Mouse (Mus musculus) cortical plate, adult 2 months (tissue): ENCODE measurements around the gene Disp1. TPM values are rescaled to one million over a fixed set of nuclear protein-coding genes. Genes with fewer than 3 reads are reported as not detected.

Experiments
- H3K27ac ChIP-seq: fragments of 200-500 bp; 2 replicates; pipeline ENCODE4 v1.5.1; 2012; ENCODE audit warnings: low read length, control low read depth, inconsistent platforms; ENCODE audit not compliant: insufficient read depth
- H3K4me1 ChIP-seq: fragments of 200-500 bp; 2 replicates; pipeline ENCODE4 v1.6.1; 2011; ENCODE audit warnings: low read length; ENCODE audit not compliant: control insufficient read depth, insufficient read depth
- H3K4me3 ChIP-seq: fragments of 200-500 bp; 2 replicates; pipeline ENCODE4 v1.5.1; 2011; ENCODE audit warnings: mild to moderate bottlenecking, low read length, control low read depth; ENCODE audit not compliant: insufficient read depth
- CTCF ChIP-seq: fragments of 200-500 bp; IDR thresholded peaks from 2 replicates; pipeline ENCODE4 v1.5.1; 2011; ENCODE audit warnings: mild to moderate bottlenecking, control low read depth, low read length; ENCODE audit not compliant: insufficient read depth; ENCODE audit errors: extremely low read depth
- POLR2A ChIP-seq: fragments of 200-500 bp; IDR thresholded peaks from 2 replicates; pipeline ENCODE4 v1.6.1; 2011; ENCODE audit warnings: mild to moderate bottlenecking, low read length, control low read depth; ENCODE audit not compliant: insufficient read depth; ENCODE audit errors: extremely low read depth
- polyA plus RNA-seq: library from polyadenylated mRNA; depleted of rRNA; stranded (reverse); fragments of >200 nt; gene quantifications from 2 replicates; pipeline ENCODE4 v1.2.3, GENCODE M21; 2012

Gene Disp1
- polyA plus RNA-seq, 1 experiment: 6.5 TPM

DNA sequence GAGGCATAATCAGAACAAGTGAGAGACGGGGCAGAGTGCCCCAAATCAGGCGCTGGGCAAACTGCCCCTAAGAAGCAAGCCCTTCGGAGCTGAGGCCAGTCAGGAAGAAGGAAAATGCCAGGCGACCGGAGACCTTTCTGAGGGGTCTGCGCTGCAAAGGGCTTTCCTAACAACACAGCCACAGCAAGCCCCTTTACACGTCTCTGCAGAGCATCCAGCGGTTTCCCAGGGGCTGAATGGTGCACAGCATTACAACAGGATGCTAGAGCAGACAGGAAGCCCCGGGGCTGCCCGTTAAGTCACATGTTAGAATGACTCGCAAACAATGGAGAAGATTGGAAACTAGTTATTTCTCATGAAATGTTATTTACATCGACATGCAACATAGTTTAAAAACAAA lies 53.5 kb downstream of the Disp1 start:
- Histone ChIP-seq H3K27ac (no peak overlapping the region), H3K4me3 (no peak overlapping the region), H3K4me1 (no peaks in the 10 kb centered on the region)
- TF ChIP-seq POLR2A (no peak), CTCF (no peak)

DNA sequence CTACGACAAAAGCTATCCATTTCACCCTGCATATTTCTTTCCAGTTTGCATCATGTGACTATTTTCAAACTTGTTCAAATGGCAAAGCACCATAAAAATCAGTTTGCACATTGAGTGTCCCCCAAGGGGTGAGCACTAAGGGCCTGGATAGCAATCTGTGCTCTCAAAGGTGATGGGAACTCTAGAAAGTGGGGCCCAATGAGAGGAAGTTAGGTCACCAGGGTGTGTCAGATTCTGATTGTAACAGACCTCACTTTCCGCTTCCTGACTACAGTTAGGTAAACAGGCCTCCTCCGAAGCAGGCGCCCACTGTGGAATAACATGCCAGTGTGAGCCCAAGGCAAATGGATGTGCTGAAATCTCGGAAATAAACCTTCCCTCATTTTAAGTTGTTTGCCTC lies 54.6 kb downstream of the Disp1 start:
- Histone ChIP-seq H3K27ac (no peak overlapping the region), H3K4me1 (no peaks in the 10 kb centered on the region), H3K4me3 (no peak overlapping the region)
- TF ChIP-seq POLR2A: no peak
- no peak for TF ChIP-seq CTCF

DNA sequence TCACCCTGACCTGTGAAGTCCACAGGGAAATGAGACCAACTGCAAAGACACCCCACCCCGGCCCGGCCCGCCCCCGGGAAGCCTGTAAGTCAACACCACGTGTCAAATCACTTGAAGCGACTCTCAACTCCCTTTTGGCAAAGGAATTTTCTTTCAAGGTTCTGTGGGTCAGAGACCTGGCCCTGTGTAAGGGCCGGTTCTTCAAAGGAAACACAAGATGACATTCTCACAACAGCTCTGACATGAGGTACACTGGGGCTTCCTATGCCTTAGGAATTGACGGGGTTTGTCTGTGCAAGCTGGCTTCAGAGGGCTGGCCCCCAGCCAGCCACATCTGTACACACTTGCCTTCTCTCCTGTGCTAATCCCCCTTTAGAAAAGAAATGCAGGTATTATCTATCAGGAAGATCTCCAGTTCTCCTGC lies 56.7 kb downstream of the Disp1 start:
- TF ChIP-seq POLR2A (no peak), CTCF (no peak)
- no peaks in the 10 kb centered on the region for H3K4me1 ChIP-seq

DNA sequence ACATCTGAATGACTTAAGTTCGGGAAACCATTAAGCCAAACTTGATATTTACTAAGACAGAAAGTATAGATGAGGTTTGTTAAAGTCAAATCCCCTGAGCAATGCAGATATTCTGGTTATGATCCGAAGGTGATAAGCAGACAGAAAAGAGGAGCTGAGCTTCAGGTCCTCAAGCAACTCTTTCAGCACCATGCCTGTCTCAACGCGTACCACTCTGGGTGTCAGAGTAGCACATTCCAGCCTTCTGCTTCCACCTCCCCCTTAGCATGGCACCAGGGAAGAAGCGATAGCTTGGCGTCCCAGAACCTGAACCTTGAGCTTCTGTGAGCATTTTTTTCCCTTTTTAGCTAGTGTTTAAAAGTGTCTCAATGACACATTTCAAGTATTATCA lies 57.1 kb downstream of the Disp1 start:
- Histone ChIP-seq H3K4me1 (no peaks in the 10 kb centered on the region), H3K27ac (no peak overlapping the region), H3K4me3 (no peak overlapping the region)
- TF ChIP-seq POLR2A (no peak), CTCF (no peak)

More for the DNA sequence above, 56.7 kb downstream of the Disp1 start:
- no peak overlapping the region for H3K4me3 ChIP-seq
- no peak overlapping the region for H3K27ac ChIP-seq

DNA sequence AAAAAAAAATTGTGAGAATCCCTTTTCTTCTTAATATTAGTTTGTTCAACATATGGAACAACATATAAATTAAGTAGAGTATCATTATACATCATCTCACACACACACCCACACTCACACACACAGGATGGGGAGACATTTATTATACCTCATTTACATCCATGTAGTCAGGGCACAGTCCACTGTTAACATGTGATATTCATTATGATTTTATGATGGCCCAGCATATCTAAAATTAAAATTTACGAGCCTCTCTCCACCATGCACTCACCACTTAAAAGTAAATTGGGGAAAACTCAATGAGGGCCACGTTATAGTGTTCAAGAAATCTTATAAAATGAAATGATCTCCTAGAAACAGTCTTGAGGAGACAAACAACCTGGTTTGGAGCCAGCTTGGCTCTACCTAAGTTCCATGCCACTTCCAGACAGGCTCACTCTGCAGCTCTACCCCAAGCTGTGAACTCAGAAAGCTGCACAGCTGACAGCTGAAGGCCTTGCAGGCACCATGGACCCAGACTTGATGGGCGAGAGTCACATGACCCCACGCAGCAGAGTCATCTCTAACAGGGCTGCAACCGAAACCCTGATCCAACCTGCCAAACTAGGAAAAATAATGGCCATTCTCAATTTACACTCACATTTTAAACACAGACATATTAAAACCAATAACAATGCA lies 57.7 kb downstream of the Disp1 start:
- TF ChIP-seq CTCF (no peak), POLR2A (no peak)
- H3K4me3 ChIP-seq: no peak overlapping the region
- H3K4me1 ChIP-seq: no peaks in the 10 kb centered on the region
- H3K27ac ChIP-seq: no peak overlapping the region

DNA sequence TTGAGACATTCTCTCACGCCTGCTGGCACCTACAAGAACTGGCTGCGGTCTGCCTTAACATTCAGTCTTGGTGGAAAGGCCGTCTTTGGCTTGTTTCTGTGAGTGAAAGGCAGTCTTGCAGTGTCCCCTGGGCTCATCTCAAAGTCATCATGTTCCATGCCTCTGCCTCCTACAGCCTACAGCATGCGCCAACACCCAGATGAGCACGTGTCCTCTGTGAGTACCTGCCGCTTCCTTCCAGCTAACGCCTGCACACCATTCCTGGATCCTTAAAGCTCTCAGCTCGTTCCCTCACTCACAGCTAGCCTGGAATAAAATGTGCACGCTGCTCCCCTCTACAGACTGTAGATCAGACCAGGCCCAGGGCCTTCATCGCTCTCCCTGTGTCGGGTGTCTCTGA lies 60.3 kb downstream of the Disp1 start:
- no peak for TF ChIP-seq POLR2A
- no peak for TF ChIP-seq CTCF
- Histone ChIP-seq H3K27ac (no peak overlapping the region), H3K4me3 (no peak overlapping the region), H3K4me1 (no peaks in the 10 kb centered on the region)

DNA sequence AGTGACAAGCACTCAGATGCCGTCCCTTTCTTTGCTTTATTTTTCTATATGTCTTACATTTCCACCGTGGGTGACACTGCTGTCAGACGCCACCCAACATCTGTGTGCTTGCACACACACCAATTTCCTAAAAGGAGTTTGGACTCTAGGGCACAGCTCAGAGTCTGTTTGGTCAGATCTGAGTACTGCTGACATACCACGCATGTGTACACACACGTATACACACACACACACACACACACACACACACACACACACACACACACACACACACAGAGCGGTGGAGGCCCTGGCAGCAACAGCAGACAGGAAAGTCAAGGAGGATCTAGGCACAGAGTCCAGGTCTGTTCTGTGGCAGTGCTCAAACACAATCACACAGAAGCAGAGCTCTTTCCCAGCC lies 61.1 kb downstream of the Disp1 start:
- TF ChIP-seq POLR2A (no peak), CTCF (no peak)
- H3K4me1 ChIP-seq: peaks cover 2% of the 10 kb centered on the region; the same call in 1 of the 2 replicates
- no peak overlapping the region for H3K27ac ChIP-seq
- no peak overlapping the region for H3K4me3 ChIP-seq

DNA sequence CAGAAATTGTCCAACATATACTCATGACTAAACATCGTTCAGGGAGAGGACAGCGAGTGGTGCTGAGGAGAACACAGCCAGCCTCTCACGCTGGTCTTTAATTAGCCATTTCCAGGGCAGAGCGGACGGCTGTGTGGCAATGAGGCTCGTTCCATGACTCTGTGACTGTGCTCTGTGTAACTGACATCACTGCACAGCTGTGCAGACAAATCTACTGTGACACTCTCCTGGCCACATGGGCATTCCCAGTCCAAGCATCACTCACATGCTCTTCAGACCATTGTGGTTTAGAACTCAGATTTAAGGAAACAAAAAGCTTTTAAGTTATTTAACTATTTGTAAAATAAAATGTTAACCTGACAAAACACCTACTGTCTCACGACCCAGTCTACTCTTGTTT lies 62.1 kb downstream of the Disp1 start:
- Histone ChIP-seq H3K27ac (no peak overlapping the region), H3K4me3 (no peak overlapping the region), H3K4me1 (peaks cover 2% of the 10 kb centered on the region; the same call in 1 of the 2 replicates)
- TF ChIP-seq CTCF (no peak), POLR2A (no peak)

DNA sequence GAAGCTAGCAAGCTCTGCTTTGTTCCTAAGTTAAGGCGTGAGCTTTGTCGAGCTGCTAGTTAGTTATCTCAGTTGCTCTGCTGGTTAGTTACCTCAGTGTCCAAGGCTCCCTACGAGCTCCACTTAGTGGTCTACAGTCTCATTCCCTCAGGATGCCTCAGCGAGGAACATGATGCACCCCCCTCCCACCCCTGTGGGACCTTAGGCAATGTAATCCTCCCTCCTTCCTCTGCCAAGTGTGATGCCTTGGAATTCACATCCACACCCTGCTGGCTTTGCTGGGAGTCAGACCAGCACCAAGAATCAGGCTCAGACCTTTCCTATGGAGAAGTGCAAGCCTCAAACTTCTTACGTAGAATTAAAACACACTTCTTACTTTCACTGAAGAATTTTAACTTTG lies 65.7 kb downstream of the Disp1 start:
- TF ChIP-seq CTCF (no peak), POLR2A (no peak)
- H3K4me3 ChIP-seq: no peak overlapping the region
- H3K4me1 ChIP-seq: peaks cover 3% of the 10 kb centered on the region; the same call in 1 of the 2 replicates
- no peak overlapping the region for H3K27ac ChIP-seq
